Mouse (Mus musculus): Measurements from ENCODE around the gene Scgb2b26.

The Scgb2b26 gene

GRCm38 (mm10) chr7:33944940-33945339 is at the start of gene Scgb2b26:
Gene Scgb2b26, minus strand, starts transcription at chr7:33945040.
- in situ Hi-C loops (cut with MboI; ENCODE audit: unreplicated experiment in 2 of 2): no loop called here

DNA sequence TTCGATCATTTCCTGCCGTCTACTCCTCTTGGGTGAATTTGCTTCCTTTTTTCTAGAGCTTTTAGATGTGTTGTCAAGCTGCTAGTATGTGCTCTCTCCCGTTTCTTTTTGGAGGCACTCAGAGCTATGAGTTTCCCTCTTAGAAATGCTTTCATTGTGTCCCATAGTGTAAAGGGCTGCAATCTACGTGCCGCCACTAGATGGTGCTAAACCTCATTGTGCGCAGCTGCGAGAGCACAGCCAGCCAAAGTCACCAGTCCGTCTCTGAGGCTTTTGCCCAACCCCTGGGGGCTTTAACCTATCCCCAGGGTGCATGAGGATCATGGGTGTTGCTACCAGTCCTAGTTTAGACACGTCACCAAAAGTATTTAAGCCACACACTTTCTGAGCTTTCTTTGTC is 37.4 kb upstream of the Scgb2b26 start:
- in situ Hi-C loops (cut with MboI; ENCODE audit: unreplicated experiment in 2 of 2): loop anchor here in 1 of 2 experiments (10.0 kb wide), 1 partner anchor 213 kb away; the partner anchor contains the start of gene Pdcd2l

DNA sequence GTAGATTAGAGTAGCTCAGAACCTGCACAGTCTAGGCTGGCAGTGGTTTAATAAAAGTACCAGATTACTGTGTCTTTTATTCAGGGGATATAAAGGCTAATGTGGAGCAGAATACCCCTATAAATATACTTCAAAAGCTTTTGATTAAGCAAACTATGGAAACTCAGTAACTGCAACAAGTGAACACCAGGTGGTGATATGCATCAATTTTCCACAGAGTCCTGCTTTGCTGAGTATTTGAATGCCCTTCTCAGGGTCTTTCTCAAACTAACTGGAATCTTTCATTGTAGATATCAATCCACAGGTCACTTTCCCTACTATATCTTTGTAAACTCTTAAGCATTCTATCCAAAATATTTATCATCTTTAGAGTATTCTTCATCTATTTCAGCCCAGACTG is 41.9 kb downstream of the Scgb2b26 start:
- in situ Hi-C loops (cut with MboI; ENCODE audit: unreplicated experiment in 2 of 2): loop anchor here (5.0 to 10.0 kb wide), 3 partner anchors 252 to 492 kb away; partner anchors contain the start of gene Lsm14a (in 1 of the 2)

DNA sequence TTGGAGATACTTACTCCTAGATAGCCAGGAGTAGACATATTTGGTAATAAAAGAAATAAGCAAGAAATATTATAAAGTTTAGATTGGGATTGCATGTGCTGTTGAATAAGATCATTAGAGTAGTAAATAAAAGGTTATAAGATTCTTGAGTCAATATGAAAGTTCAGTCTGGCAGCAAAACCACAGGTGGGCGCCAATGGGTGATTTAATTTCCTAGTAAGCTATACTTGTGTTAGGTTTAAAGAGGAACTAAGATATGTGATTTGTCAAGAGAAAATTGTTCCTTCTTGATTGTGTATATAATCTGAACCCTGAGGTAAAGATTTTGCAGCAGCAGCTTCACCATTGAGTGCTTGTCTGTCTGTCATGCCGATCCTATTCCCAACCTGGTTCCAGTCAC is 44.0 kb downstream of the Scgb2b26 start:
- in situ Hi-C loops (cut with MboI; ENCODE audit: unreplicated experiment in 2 of 2): loop anchor here (5.0 to 10.0 kb wide), 3 partner anchors 254 to 494 kb away; partner anchors contain the start of gene Lsm14a (in 1 of the 2)

DNA sequence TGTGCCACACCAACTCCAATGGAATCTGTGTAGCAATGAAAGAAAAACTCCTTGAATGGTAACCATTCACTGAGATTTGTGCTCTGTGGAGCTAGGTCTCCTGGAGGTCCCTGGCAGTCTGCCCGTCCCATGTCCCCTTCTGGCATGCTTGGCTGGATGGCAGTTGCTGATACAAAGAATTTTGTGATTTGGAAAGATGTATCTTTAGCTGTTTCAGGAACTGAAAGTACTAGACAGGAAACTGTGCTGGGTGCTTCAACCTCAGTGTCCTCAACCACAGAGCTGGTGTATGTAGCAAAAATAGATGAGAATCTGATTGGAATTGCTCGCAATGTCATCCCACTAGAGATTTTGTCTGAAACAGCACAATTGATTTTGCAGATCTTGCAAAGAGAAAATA is 44.8 kb downstream of the Scgb2b26 start:
- in situ Hi-C loops (cut with MboI; ENCODE audit: unreplicated experiment in 2 of 2): loop anchor here (5.0 to 10.0 kb wide), 3 partner anchors 255 to 495 kb away; partner anchors contain the start of gene Lsm14a (in 1 of the 2)
